Mouse (Mus musculus): Measurements from ENCODE around the gene Erf. TPM values are rescaled to one million over a fixed set of nuclear protein-coding genes. Genes with fewer than 3 reads are reported as not detected.

Gene Erf
- total RNA-seq (2014; rRNA removed) (7.4 and 8.8 TPM in 2 replicates), polyA plus RNA-seq (2012; rRNA removed) (23.3 and 27.0 TPM in 2 replicates)

- 1% methylated on average over 70 of the region's 81 CpGs for WGBS
- TF ChIP-seq CTCF (IDR thresholded peaks at IDR 0.05; ENCODE audit: low read depth, low read length) (no peak), POLR2A (IDR thresholded peaks at IDR 0.05; ENCODE audit: extremely low read depth, insufficient read depth, low read length) (peak; percentile 95)
- H3K4me1 ChIP-seq (ENCODE audit: control insufficient read depth, insufficient read depth, low read length), result peaks cover 12% of the 10 kb centered on the region
- peak within 1 kb of the TSS; percentile 90 for H3K4me3 ChIP-seq (ENCODE audit: insufficient read depth, low read depth, low read length)
- H3K36me3 ChIP-seq (ENCODE audit: control insufficient read depth, insufficient read depth, low read length), result peaks cover 2% of the 10 kb centered on the region; the same call in 1 of the 2 replicates
- no peaks in the 10 kb centered on the region for H3K27me3 ChIP-seq (ENCODE audit: control insufficient read depth, insufficient read depth, low read length)
- H3K9ac ChIP-seq (ENCODE audit: low read depth, low read length), result peak within 1 kb of the TSS; percentile 93
- peaks cover 35% of the 10 kb centered on the region; the same call in 1 of the 2 replicates for H3K79me2 ChIP-seq (ENCODE audit: control insufficient read depth, insufficient read depth, low read length)
- peak within 1 kb of the TSS; percentile 82 for H3K27ac ChIP-seq (replicated peaks; ENCODE audit: insufficient read depth, low read depth, low read length)
- DNase-seq (ENCODE audit: extremely low read depth, low read depth, low spot score), result peak; percentile 58
These were observed at the start of gene Erf for GRCm38 (mm10) chr7:25250141-25250972. TSS of gene Erf (minus strand) at chr7:25250761.

- peak; percentile 84 for DNase-seq (ENCODE audit: extremely low read depth, low read depth, low spot score)
- TF ChIP-seq CTCF (IDR thresholded peaks at IDR 0.05; ENCODE audit: low read depth, low read length) (peak; percentile 58), POLR2A (IDR thresholded peaks at IDR 0.05; ENCODE audit: extremely low read depth, insufficient read depth, low read length) (no peak)
- peak within 1 kb of the TSS; percentile 65 for H3K4me3 ChIP-seq (ENCODE audit: insufficient read depth, low read depth, low read length)
- H3K27me3 ChIP-seq (ENCODE audit: control insufficient read depth, insufficient read depth, low read length), result no peaks in the 10 kb centered on the region
- H3K9ac ChIP-seq (ENCODE audit: low read depth, low read length), result peak within 1 kb of the TSS; percentile 68
- H3K79me2 ChIP-seq (ENCODE audit: control insufficient read depth, insufficient read depth, low read length), result no peaks in the 10 kb centered on the region
- WGBS, result 2% methylated on average over 52 of the region's 52 CpGs
- H3K36me3 ChIP-seq (ENCODE audit: control insufficient read depth, insufficient read depth, low read length), result peaks cover 2% of the 10 kb centered on the region; the same call in 1 of the 2 replicates
- peaks cover 3% of the 10 kb centered on the region for H3K4me1 ChIP-seq (ENCODE audit: control insufficient read depth, insufficient read depth, low read length)
- H3K27ac ChIP-seq (replicated peaks; ENCODE audit: insufficient read depth, low read depth, low read length), result peak within 1 kb of the TSS; percentile 28; the same call in 1 of the 2 replicates
These were observed 47.1 kb upstream of the Erf start, which contains the start of gene Pafah1b3 for GRCm38 (mm10) chr7:25297454-25298325. TSS of gene Pafah1b3 (minus strand) at chr7:25297986.

- DNase-seq (ENCODE audit: extremely low read depth, low read depth, low spot score), result no peak
- no peaks in the 10 kb centered on the region for H3K27me3 ChIP-seq (ENCODE audit: control insufficient read depth, insufficient read depth, low read length)
- H3K4me3 ChIP-seq (ENCODE audit: insufficient read depth, low read depth, low read length), result peak overlapping the region; percentile 65
- H3K9ac ChIP-seq (ENCODE audit: low read depth, low read length), result peak overlapping the region; percentile 68
- peaks cover 3% of the 10 kb centered on the region for H3K4me1 ChIP-seq (ENCODE audit: control insufficient read depth, insufficient read depth, low read length)
- WGBS, result 8% methylated on average over 21 of the region's 21 CpGs
- no peak overlapping the region for H3K27ac ChIP-seq (replicated peaks; ENCODE audit: insufficient read depth, low read depth, low read length)
- TF ChIP-seq POLR2A (IDR thresholded peaks at IDR 0.05; ENCODE audit: extremely low read depth, insufficient read depth, low read length) (no peak), CTCF (IDR thresholded peaks at IDR 0.05; ENCODE audit: low read depth, low read length) (no peak)
- H3K36me3 ChIP-seq (ENCODE audit: control insufficient read depth, insufficient read depth, low read length), result peaks cover 2% of the 10 kb centered on the region; the same call in 1 of the 2 replicates
- no peaks in the 10 kb centered on the region for H3K79me2 ChIP-seq (ENCODE audit: control insufficient read depth, insufficient read depth, low read length)
These were observed 46.4 kb upstream of the Erf start for GRCm38 (mm10) chr7:25296945-25297453.

- Histone ChIP-seq H3K4me1 (ENCODE audit: control insufficient read depth, insufficient read depth, low read length) (peaks cover 3% of the 10 kb centered on the region), H3K79me2 (ENCODE audit: control insufficient read depth, insufficient read depth, low read length) (no peaks in the 10 kb centered on the region), H3K4me3 (ENCODE audit: insufficient read depth, low read depth, low read length) (no peak overlapping the region), H3K9ac (ENCODE audit: low read depth, low read length) (no peak overlapping the region), H3K36me3 (ENCODE audit: control insufficient read depth, insufficient read depth, low read length) (peaks cover 3% of the 10 kb centered on the region; the same call in 1 of the 2 replicates), H3K27ac (replicated peaks; ENCODE audit: insufficient read depth, low read depth, low read length) (no peak overlapping the region), H3K27me3 (ENCODE audit: control insufficient read depth, insufficient read depth, low read length) (no peaks in the 10 kb centered on the region)
- WGBS, result 93% methylated on average over 12 of the region's 12 CpGs
- TF ChIP-seq POLR2A (IDR thresholded peaks at IDR 0.05; ENCODE audit: extremely low read depth, insufficient read depth, low read length) (no peak), CTCF (IDR thresholded peaks at IDR 0.05; ENCODE audit: low read depth, low read length) (no peak)
- DNase-seq (ENCODE audit: extremely low read depth, low read depth, low spot score), result no peak
These were observed 44.6 kb upstream of the Erf start for GRCm38 (mm10) chr7:25294960-25295722.

GRCm38 (mm10) chr7:25294495-25294894, 43.9 kb upstream of the Erf start:
- Histone ChIP-seq H3K27ac (replicated peaks; ENCODE audit: insufficient read depth, low read depth, low read length) (no peak overlapping the region), H3K4me3 (ENCODE audit: insufficient read depth, low read depth, low read length) (no peak overlapping the region), H3K36me3 (ENCODE audit: control insufficient read depth, insufficient read depth, low read length) (peaks cover 6% of the 10 kb centered on the region; the same call in 1 of the 2 replicates), H3K79me2 (ENCODE audit: control insufficient read depth, insufficient read depth, low read length) (no peaks in the 10 kb centered on the region), H3K9ac (ENCODE audit: low read depth, low read length) (no peak overlapping the region), H3K27me3 (ENCODE audit: control insufficient read depth, insufficient read depth, low read length) (no peaks in the 10 kb centered on the region), H3K4me1 (ENCODE audit: control insufficient read depth, insufficient read depth, low read length) (peaks cover 3% of the 10 kb centered on the region)
- TF ChIP-seq POLR2A (IDR thresholded peaks at IDR 0.05; ENCODE audit: extremely low read depth, insufficient read depth, low read length) (no peak), CTCF (IDR thresholded peaks at IDR 0.05; ENCODE audit: low read depth, low read length) (no peak)
- 88% methylated on average over 4 of the region's 4 CpGs for WGBS
- DNase-seq (ENCODE audit: extremely low read depth, low read depth, low spot score), result no peak

All from liver, adult 2 months (tissue).